Mouse (Mus musculus): ENCODE data around the gene Spsb1. TPM values are rescaled to one million over a fixed set of nuclear protein-coding genes. Genes with fewer than 3 reads are reported as not detected.

Gene Spsb1
- total and polyA plus RNA-seq, 3 experiments: 0.04 to 0.19 (median 0.07) TPM

DNA sequence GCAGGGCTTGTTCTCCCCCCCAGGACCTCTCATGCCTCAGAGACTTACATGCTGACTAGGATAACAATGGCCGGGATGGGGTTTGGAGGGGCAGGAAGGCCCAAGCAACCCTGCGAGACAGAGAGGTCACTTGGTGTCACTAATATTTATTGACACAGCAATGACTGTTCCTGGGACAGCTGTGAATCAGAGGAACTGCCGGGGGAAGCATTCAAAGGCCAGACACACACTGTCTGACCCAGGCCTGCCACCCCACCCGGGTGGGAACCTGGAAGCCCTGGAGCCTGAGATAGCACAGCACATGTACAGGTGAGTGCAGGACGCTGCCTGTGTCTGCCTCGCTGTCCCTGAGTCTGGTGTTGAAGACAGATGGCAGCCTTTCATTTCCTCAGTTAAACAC, 79.5 kb downstream of the Spsb1 start:
- Histone ChIP-seq H3K36me3 (replicated peaks in 1 of 2; ENCODE audit: control insufficient read depth in 1 of 2, insufficient read depth in 1 of 2, low read length in 1 of 2) (no peaks in the 10 kb centered on the region), H3K4me3 (replicated peaks in 1 of 3; ENCODE audit: low read depth in 2 of 3, low read length in 2 of 3, poor library complexity in 1 of 3) (no peak overlapping the region), H3K9me3 (replicated peaks; ENCODE audit: low read length) (peaks cover 3% of the 10 kb centered on the region), H3K4me1 (ENCODE audit: control insufficient read depth in 1 of 2, insufficient read depth in 2 of 2) (no peaks in the 10 kb centered on the region), H3K27ac (ENCODE audit: insufficient read depth, low read depth) (no peak overlapping the region), H3K27me3 (replicated peaks) (peaks cover 69% of the 10 kb centered on the region), H3K4me2 (ENCODE audit: insufficient read depth, low read depth, poor library complexity, severe bottlenecking) (no peak overlapping the region), H3K79me2 (replicated peaks; ENCODE audit: control insufficient read depth, extremely low read depth, insufficient read depth, poor library complexity, severe bottlenecking) (no peaks in the 10 kb centered on the region), H3K9ac (ENCODE audit: insufficient read depth, low read depth) (no peak overlapping the region)
- dilution Hi-C loops (cut with MboI; ENCODE audit: extremely low pct_ligation_motif_present, extremely low pct_unique_long_range_greater_than_20kb, low sequenced_read_pairs): no loop called here
- no peak for TF ChIP-seq POLR2AphosphoS2 (IDR thresholded peaks at IDR 0.05; ENCODE audit: low read depth, low read length)
- no peak for TF ChIP-seq MAX (IDR thresholded peaks at IDR 0.05; ENCODE audit: low read length)
- no peak for TF ChIP-seq JUND (conservative IDR thresholded peaks at IDR 0.05; ENCODE audit: low read depth, low read length)
- no peak for TF ChIP-seq RCOR1 (conservative IDR thresholded peaks at IDR 0.05; ENCODE audit: low read depth, low read length)
- no peak for TF ChIP-seq MYC (IDR thresholded peaks at IDR 0.05; ENCODE audit: low read depth, low read length)
- TF ChIP-seq RAD21 (IDR thresholded peaks at IDR 0.05; ENCODE audit: low read depth, low read length): no peak
- no peak for TF ChIP-seq SMC3 (IDR thresholded peaks at IDR 0.05; ENCODE audit: low read depth, low read length)
- TF ChIP-seq MXI1 (IDR thresholded peaks at IDR 0.05; ENCODE audit: low read depth, low read length): no peak
- TF ChIP-seq JUN (IDR thresholded peaks at IDR 0.05; ENCODE audit: insufficient read depth, low read depth, low read length): no peak
- no peak for TF ChIP-seq EP300 (IDR thresholded peaks at IDR 0.05; ENCODE audit: low read length)
- no peak for TF ChIP-seq ELF1 (IDR thresholded peaks at IDR 0.05; ENCODE audit: low read depth, low read length)
- no peak for TF ChIP-seq E2F4 (IDR thresholded peaks at IDR 0.05; ENCODE audit: insufficient replicate concordance, low read depth, low read length)
- DNase-seq (ENCODE audit: extremely low read depth): no peak
- in situ Hi-C loops (cut with MboI; ENCODE audit: low pct_ligation_motif_present, low pct_unique_long_range_greater_than_20kb, low sequenced_read_pairs): loop anchor here (10.0 kb wide), 1 partner anchor 70 kb away; no protein-coding TSS in a partner anchor

DNA sequence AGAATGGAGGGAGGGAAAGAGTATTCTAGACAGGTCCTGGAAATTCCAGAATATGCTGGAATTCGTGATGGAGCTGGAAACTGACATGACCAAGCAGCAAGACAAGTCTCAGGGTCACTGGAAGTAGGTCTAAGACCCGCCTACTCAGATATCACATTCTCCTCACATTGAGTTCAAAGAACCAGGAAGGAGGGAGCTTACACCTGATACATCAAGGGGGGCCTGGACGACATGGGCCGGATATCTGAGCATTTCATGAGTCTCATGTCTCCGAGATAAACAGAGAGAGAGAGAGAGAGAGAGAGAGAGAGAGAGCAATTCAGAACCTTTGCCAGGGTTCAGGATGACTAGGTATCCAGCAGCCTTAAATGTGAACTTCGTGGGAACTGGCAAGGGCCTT, 82.6 kb downstream of the Spsb1 start:
- dilution Hi-C loops (cut with MboI; ENCODE audit: extremely low pct_ligation_motif_present, extremely low pct_unique_long_range_greater_than_20kb, low sequenced_read_pairs): no loop called here
- no peak overlapping the region for H3K4me2 ChIP-seq (ENCODE audit: insufficient read depth, low read depth, poor library complexity, severe bottlenecking)
- H3K4me1 ChIP-seq (ENCODE audit: control insufficient read depth in 1 of 2, insufficient read depth in 2 of 2): peaks cover 6 to 21% of the 10 kb centered on the region in 2 experiments; a peak in 3 of 4 replicates
- H3K36me3 ChIP-seq (replicated peaks in 1 of 2; ENCODE audit: control insufficient read depth in 1 of 2, insufficient read depth in 1 of 2, low read length in 1 of 2): no peaks in the 10 kb centered on the region
- no peak overlapping the region for H3K4me3 ChIP-seq (replicated peaks in 1 of 3; ENCODE audit: low read depth in 2 of 3, low read length in 2 of 3, poor library complexity in 1 of 3)
- no peak overlapping the region for H3K27ac ChIP-seq (ENCODE audit: insufficient read depth, low read depth)
- H3K79me2 ChIP-seq (replicated peaks; ENCODE audit: control insufficient read depth, extremely low read depth, insufficient read depth, poor library complexity, severe bottlenecking): no peaks in the 10 kb centered on the region
- H3K27me3 ChIP-seq (replicated peaks): peaks cover 63% of the 10 kb centered on the region
- TF ChIP-seq RAD21 (IDR thresholded peaks at IDR 0.05; ENCODE audit: low read depth, low read length) (no peak), CHD2 (IDR thresholded peaks at IDR 0.05; ENCODE audit: low read length) (no peak), USF1 (IDR thresholded peaks at IDR 0.05; ENCODE audit: low read depth, low read length) (no peak), NRF1 (IDR thresholded peaks at IDR 0.05; ENCODE audit: low read depth, low read length) (no peak), RCOR1 (conservative IDR thresholded peaks at IDR 0.05; ENCODE audit: low read depth, low read length) (no peak), USF2 (conservative IDR thresholded peaks at IDR 0.05; ENCODE audit: low read depth, low read length) (no peak), GABPA (IDR thresholded peaks at IDR 0.05; ENCODE audit: insufficient replicate concordance, low read depth, low read length) (no peak), JUN (IDR thresholded peaks at IDR 0.05; ENCODE audit: insufficient read depth, low read depth, low read length) (no peak), ZNF384 (IDR thresholded peaks at IDR 0.05; ENCODE audit: low read depth, low read length) (no peak), MYC (IDR thresholded peaks at IDR 0.05; ENCODE audit: low read depth, low read length) (no peak), POLR2A (IDR thresholded peaks at IDR 0.05; ENCODE audit: low read depth, low read length) (no peak), MAFK (IDR thresholded peaks at IDR 0.05; ENCODE audit: insufficient replicate concordance, low read length) (no peak), CTCF (conservative IDR thresholded peaks at IDR 0.05 in 1 of 2, IDR thresholded peaks at IDR 0.05 in 1 of 2; ENCODE audit: low read depth in 2 of 2, low read length in 2 of 2) (no peak), ETS1 (conservative IDR thresholded peaks at IDR 0.05; ENCODE audit: low read depth, low read length) (no peak), HCFC1 (IDR thresholded peaks at IDR 0.05; ENCODE audit: low read depth, low read length) (no peak), SIN3A (IDR thresholded peaks at IDR 0.05; ENCODE audit: low read length) (no peak), EP300 (IDR thresholded peaks at IDR 0.05; ENCODE audit: low read length) (no peak), JUND (conservative IDR thresholded peaks at IDR 0.05; ENCODE audit: low read depth, low read length) (no peak)
- no peak overlapping the region for H3K9ac ChIP-seq (ENCODE audit: insufficient read depth, low read depth)
- DNase-seq (ENCODE audit: extremely low read depth): no peak
- in situ Hi-C loops (cut with MboI; ENCODE audit: low pct_ligation_motif_present, low pct_unique_long_range_greater_than_20kb, low sequenced_read_pairs): loop anchor here (10.0 kb wide), 1 partner anchor 73 kb away; no protein-coding TSS in a partner anchor
- peaks cover 9% of the 10 kb centered on the region for H3K9me3 ChIP-seq (replicated peaks; ENCODE audit: low read length)
